Mouse (Mus musculus): ENCODE measurements at regions not wholly inside any gene's neighbourhood (a gene's known extent, or its start where the extent isn't known, plus 50 kb on each side); places are given as distances from the start of the nearest gene placed in this dataset.

DNA sequence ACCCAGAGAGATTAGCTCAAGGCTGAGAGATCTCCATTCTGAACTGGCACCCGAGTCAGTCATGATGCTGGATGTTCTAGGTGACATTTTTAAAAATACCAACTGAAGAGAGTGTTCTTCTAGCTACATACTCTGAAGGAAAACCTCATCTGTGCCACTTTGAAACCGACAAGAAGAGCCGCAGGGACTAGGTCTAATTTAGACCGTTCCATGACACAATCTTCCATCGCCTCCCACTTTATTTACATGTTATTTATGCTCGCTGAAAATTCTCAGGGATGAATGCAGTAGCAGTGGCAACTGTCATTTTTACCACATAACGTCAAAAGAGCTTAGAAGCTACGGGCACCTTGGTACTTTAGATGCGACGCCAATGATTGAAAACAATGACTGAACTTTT, 514.1 kb upstream of the Gm10131 start:
- no peak for DNase-seq

GRCm38 (mm10) chr8:34623783-34624182, 512.2 kb upstream of the Gm10131 start:
- no peak for DNase-seq

GRCm38 (mm10) chr8:34622177-34623114, 510.9 kb upstream of the Gm10131 start:
- no peak for DNase-seq

DNA sequence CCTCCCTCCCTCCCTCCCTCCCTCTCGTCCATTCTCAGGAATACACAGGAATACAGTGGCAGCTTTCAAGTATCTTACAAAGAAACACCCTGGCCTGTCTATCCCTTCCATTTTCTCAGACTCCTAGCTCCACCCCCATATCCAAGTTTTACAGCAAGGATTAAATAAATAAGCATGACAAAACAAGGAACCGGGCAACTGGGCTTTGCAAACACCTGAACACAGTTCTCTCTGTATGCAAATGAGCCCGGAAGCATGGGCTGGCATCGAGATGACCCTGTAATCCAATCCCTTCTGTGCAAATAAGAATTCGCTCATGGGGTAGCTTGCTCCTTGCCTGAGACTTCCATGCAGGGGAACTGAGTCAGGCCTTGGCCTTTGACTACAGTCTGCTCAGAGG, 506.5 kb upstream of the Gm10131 start:
- DNase-seq = no peak

DNA sequence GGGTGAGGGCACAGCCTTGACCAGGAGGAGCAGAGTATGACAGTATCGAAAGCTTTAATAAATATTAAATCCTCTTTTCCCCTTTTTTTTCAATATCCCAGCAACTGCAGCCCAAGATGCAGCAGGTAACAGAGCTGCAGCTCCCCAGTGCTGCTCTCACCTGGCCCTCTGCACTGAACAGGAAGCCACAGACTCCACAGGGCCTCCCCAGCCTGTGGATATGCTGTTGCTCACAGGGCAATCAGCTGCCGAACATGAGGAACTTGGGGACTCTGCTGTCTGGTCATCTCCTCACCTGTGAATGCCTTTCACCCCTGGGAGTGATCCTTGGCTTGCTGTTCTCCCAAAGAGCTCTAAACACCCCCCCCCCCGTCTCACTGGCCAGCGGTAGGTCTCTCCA, 503.4 kb upstream of the Gm10131 start:
- no peak for DNase-seq

GRCm38 (mm10) chr8:34614031-34614526, 502.5 kb upstream of the Gm10131 start:
- no peak for DNase-seq

DNA sequence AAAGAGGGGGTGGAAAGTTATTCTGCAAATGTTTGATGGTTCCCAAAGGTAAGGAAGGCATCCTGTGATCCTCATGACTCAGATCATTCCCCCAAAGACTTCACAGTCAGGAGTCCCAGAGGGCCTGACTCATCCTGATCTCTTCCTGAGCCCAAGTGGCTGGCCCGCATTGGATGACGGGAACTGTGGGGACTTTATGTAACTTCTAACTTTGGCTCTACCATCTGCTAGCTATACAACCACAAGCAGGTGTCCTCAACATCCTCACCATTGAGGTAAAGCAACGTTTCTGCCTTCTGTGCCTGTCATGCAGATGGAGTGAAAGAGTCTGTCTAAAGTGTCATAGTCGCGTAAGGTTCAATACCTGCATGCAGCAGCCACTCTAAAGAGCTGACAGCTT, 501.6 kb upstream of the Gm10131 start:
- no peak for DNase-seq

GRCm38 (mm10) chr8:34612396-34612795, 500.9 kb upstream of the Gm10131 start:
- DNase-seq = no peak

- no peak for DNase-seq
Measured at GRCm38 (mm10) chr8:34610186-34610585, 498.6 kb upstream of the Gm10131 start.

GRCm38 (mm10) chr8:34607426-34607825, 495.9 kb upstream of the Gm10131 start:
- DNase-seq = no peak

DNA sequence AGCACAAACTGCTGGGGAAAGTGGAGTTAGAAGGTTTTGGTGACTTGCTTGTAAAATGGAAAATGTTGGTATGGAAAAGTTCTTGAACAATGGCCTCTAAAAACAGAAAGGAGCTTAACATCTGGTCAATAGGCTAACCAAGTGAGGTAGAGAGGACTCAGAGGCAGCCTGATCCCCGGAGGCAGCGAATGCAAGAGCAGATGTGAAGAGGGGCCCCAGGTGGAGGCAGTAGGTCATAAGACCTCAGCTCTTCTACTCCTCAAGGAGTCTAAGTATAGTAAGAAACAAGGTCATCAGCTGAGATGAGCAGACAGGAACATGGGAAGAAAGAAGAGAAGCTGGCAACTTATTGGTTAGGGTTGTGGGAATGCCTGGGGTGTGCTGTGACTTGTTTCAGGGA, 493.5 kb upstream of the Gm10131 start:
- DNase-seq = no peak

- no peak for DNase-seq
Measured at GRCm38 (mm10) chr8:34604581-34604980, 493.0 kb upstream of the Gm10131 start.

- DNase-seq = no peak
Measured at GRCm38 (mm10) chr8:34601426-34601953, 490.0 kb upstream of the Gm10131 start.

GRCm38 (mm10) chr8:34600880-34601279, 489.3 kb upstream of the Gm10131 start:
- no peak for DNase-seq

DNA sequence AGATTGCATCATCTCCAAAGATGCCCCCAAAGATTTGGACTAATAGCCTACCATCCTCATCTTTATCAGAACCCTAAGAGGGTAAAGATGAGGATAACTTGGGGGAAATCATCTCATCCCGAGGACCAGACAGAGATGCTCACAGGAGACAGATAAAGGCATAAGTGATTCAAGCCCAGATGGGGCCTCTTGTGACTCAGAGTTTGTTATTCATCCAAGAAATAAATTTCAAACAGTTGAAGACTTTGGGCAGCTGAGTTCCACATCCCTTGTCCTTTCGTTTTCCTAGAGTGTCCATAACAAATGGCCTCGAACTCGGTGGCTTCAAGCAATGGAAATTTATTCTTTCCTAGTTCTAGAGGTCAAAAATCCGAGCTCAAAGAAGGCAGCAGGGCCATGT, 485.1 kb upstream of the Gm10131 start:
- DNase-seq = no peak

DNA sequence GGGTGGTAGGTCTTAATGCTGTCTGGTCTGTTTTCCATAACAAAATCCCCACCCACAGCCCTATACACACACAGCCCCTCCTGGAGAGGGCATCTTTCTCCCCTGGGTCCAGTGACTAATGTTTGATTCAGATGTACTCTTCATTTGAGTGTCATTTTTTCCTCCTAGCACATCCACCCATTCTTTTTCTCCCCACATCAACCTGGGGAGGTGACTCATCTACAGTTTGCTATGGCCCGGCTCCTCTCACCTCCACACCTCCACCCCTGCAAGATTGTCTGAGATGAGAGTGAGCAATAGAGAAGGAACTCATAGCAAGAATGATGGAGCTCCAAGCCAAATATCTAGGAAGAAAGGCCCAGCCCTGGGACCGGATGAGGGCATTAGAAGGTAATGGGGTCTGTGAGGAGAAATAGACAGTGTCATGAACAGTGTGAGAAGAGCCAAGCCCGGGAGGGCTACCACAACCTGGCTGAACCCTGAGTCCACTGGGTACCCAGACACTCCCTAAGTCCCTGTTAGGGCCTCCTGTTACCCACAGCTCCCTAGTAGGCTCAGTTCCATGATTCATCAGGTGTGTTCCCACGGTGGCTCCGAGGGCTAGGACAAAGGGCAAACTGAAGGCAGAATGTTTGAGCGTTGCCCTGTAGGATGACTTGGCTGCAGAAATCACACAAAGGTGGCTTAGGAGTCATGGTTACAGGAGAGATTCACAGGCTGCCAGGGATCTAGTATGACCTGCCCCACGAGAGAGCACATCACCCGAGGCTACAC, 479.6 kb upstream of the Gm10131 start:
- no peak for DNase-seq

DNA sequence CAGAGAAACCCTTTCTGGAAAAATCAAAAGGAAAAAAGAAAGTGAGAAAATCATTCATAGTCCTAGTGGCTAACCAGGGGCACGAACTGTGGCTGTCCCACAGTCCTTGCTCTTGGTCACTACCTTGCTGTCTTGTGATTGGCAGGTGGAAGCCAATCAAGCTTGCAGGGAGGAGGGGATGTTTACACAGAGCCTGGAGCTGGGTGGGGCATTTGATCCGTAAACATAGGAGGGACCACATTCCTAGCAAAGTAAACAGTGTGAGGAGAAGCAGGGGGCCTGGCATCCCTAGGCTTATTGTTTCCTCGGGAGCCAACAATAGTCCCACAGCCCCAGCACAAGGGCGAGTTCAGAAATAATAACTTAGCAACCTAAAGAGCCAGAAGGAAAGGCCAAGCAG, 466.5 kb upstream of the Gm10131 start:
- DNase-seq = no peak

GRCm38 (mm10) chr8:34574009-34574408, 462.5 kb upstream of the Gm10131 start:
- DNase-seq = no peak

DNA sequence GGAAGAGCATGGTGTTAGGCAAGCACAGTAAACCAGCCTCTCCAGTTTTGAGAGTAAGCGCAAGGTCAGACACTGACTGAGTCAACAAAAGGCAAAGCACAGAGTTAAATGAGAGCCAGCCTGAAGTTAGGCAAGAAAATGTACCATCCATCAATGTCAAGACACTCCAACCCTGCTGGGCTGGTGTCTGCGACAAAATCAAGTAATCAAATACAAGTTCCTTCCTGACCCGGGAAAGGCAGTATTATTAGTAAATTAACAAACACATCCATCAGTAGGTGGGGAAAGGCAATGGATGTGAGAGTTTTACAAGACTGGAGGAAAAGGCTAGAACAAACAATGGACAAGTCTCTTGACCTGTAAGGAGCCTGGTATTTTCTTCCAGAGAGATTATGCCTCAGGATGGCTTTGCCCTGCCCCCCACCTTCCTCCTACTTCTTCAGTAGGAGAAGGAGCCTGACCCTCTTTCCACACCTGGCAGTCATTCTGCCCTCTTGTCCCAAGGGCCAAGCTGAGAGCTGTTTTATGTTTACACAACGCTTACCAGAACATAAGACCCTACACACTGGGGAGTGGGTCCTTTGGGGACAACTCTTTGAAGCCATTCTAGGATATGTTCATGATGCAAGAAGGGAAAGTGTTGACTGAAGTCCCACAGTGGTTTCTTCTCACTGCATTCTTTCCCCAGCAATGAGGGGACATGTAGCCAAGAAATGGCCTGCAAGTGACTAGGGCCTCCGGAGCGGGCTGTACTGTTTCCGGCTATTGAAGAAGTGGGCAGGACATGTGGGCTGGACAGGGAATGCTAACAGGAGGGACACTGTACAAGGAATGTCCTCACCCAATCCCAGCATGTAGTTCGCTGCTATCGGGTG, 461.7 kb upstream of the Gm10131 start:
- DNase-seq = no peak

DNA sequence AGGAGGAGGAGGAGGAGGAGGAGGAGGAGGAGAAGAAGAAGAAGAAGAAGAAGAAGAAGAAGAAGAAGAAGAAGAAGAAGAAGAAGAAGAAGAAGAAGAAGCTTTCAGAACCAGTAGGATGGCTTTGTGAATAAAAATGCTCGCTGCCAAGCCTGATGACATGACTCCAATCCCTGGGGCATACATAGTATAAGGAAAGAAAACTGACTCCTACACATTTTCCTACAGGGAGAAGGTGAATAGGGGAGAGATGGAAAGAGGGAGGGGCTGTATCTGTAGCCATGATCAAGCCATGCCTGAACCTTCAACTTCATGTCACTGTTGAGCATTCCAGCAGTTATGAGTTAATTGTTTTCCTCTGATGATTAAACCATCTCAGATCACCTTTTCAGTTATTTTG, 460.2 kb upstream of the Gm10131 start:
- no peak for DNase-seq

- DNase-seq = no peak
Measured at GRCm38 (mm10) chr8:34562278-34562677, 450.7 kb upstream of the Gm10131 start.

GRCm38 (mm10) chr8:34549786-34550185, 438.2 kb upstream of the Gm10131 start:
- no peak for DNase-seq
